Mouse (Mus musculus) kidney, embryonic 14.5 days (tissue): ENCODE measurements around the gene Cflar. TPM values are rescaled to one million over a fixed set of nuclear protein-coding genes. Genes with fewer than 3 reads are reported as not detected.

ENCODE experiments used
- ATAC-seq: fragments of 200-750 bp; cut with Nextera tagmentation; 2 replicates; pipeline ENCODE4 v1.8.0; 2017; ENCODE audit warnings: moderate number of reproducible peaks, mild to moderate bottlenecking, moderate TSS enrichment, moderate library complexity; ENCODE audit not compliant: low FRiP score, low TSS enrichment
- H3K27ac ChIP-seq: fragments of 300-500 bp; sonication (generic); 2 replicates; pipeline ENCODE4 v1.5.1; 2014; ENCODE audit warnings: low read depth, mild to moderate bottlenecking, low read length, moderate library complexity, mixed read lengths
- H3K27me3 ChIP-seq: fragments of 300-500 bp; sonication (generic); 2 replicates; pipeline ENCODE4 v1.6.1; 2014; ENCODE audit warnings: mild to moderate bottlenecking, low read length; ENCODE audit not compliant: control insufficient read depth, insufficient read depth
- H3K36me3 ChIP-seq: fragments of 300-500 bp; sonication (generic); 2 replicates; pipeline ENCODE4 v1.6.1; 2014; ENCODE audit warnings: low read length, mixed read lengths; ENCODE audit not compliant: control insufficient read depth, insufficient read depth
- H3K4me1 ChIP-seq: fragments of 300-500 bp; sonication (generic); 2 replicates; pipeline ENCODE4 v1.6.1; 2014; ENCODE audit warnings: low read length, mixed read lengths; ENCODE audit not compliant: control insufficient read depth, insufficient read depth
- H3K4me2 ChIP-seq: fragments of 300-500 bp; sonication (generic); replicated peaks from 2 replicates; pipeline ENCODE4 v1.6.1; 2014; ENCODE audit warnings: low read depth, mild to moderate bottlenecking, low read length
- H3K4me3 ChIP-seq: fragments of 300-500 bp; sonication (generic); 2 replicates; pipeline ENCODE4 v1.5.1; 2014; ENCODE audit warnings: mild to moderate bottlenecking, low read length
- H3K9ac ChIP-seq: fragments of 300-500 bp; sonication (generic); 2 replicates; pipeline ENCODE4 v1.6.1; 2014; ENCODE audit warnings: low read depth, mild to moderate bottlenecking, low read length, moderate library complexity
- H3K9me3 ChIP-seq: fragments of 300-500 bp; sonication (generic); 2 replicates; pipeline ENCODE4 v1.6.1; 2016; ENCODE audit warnings: low read length; ENCODE audit not compliant: control insufficient read depth
- WGBS: fragments of 180-500 bp; shearing (Covaris S2); extraction: QIAGEN DNeasy Blood & Tissue Kit; methylation state at CpG from one replicate; pipeline ENCODE4 v1.1.7; 2014; 5-methylcytosine and 5-hydroxymethylcytosine counted together
- polyA plus RNA-seq: library from polyadenylated mRNA; unstranded; fragments of >200 nt; fragmentation: Nextera tagmentation; extraction: Ambion mirVana; gene quantifications from 2 replicates; pipeline ENCODE4 v1.2.1, GENCODE M21; 2014

The Cflar gene
- polyA plus RNA-seq, 1 experiment from 2014 or later = 39.6 TPM

- Histone ChIP-seq H3K4me2 (no peak overlapping the region), H3K9ac (0 out of 2 replicates have a peak overlapping the region, but pooled peaks have one; percentile 18)
- no peak for ATAC-seq
These were observed 12.6 kb downstream of the Cflar start for GRCm38 (mm10) chr1:58723809-58724405.

DNA sequence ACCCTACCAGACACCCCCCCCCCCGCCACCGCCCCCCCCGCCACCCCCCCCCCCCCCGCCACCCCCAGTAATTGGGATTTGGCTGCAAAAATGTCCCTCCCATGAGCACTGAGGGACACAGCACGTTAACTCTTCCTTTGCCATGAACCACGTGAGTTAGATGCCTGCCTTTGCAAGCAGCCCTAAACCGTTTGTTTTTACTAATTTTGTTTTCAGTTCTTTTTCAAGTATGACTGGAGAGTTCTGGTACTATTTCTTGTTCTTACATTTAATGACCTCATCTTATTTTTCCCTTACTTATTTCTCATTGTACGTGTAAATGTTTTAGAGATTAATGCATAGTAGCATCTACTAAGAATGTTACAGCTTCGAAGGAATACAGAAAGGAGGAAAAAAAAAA is 13.2 kb downstream of the Cflar start:
- Histone ChIP-seq H3K4me3 (no peak overlapping the region), H3K9ac (no peak overlapping the region), H3K27me3 (no peaks in the 10 kb centered on the region), H3K9me3 (no peaks in the 10 kb centered on the region), H3K36me3 (peaks cover 38% of the 10 kb centered on the region), H3K27ac (no peak overlapping the region), H3K4me2 (no peak overlapping the region), H3K4me1 (peaks cover 6% of the 10 kb centered on the region; the same call in 1 of the 2 replicates)
- WGBS = 36% methylated on average over 8 of the region's 9 CpGs
- no peak for ATAC-seq

More at GRCm38 (mm10) chr1:58723809-58724405, 12.6 kb downstream of the Cflar start:
- no peaks in the 10 kb centered on the region for H3K27me3 ChIP-seq
- no peak overlapping the region for H3K4me3 ChIP-seq
- peaks cover 6% of the 10 kb centered on the region; the same call in 1 of the 2 replicates for H3K4me1 ChIP-seq
- 26% methylated on average over 7 of the region's 7 CpGs for WGBS
- no peak overlapping the region for H3K27ac ChIP-seq
- H3K36me3 ChIP-seq = peaks cover 38% of the 10 kb centered on the region
- no peaks in the 10 kb centered on the region for H3K9me3 ChIP-seq

GRCm38 (mm10) chr1:58725095-58725494 is 13.8 kb downstream of the Cflar start:
- no peak overlapping the region for H3K4me2 ChIP-seq
- H3K27me3 ChIP-seq = no peaks in the 10 kb centered on the region
- no peak overlapping the region for H3K4me3 ChIP-seq
- no peak for ATAC-seq
- peaks cover 37% of the 10 kb centered on the region for H3K36me3 ChIP-seq
- H3K4me1 ChIP-seq = peaks cover 6% of the 10 kb centered on the region; the same call in 1 of the 2 replicates
- H3K9me3 ChIP-seq = no peaks in the 10 kb centered on the region
- H3K27ac ChIP-seq = no peak overlapping the region
- no peak overlapping the region for H3K9ac ChIP-seq

DNA sequence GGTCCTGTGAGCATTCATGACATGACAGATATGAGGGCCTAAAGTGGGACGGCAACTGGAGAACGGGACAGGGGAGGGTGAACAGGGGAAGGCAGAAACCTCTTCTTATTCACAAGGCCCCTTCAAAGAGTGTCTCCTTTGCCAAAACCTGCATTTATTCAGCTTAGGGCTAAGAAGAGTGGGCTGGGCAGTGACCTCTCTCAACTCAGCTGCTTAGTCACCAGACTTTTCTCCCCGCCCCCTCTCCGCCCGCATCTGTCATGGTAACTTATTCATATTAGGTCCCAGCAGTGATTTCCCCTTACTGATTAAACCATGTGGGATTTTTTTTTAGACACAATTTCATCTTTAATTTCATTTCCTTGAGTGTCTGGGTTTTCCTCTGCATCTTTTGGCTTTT is 14.5 kb downstream of the Cflar start:
- Histone ChIP-seq H3K27me3 (no peaks in the 10 kb centered on the region), H3K4me1 (peaks cover 6% of the 10 kb centered on the region; the same call in 1 of the 2 replicates), H3K4me2 (no peak overlapping the region), H3K9ac (no peak overlapping the region), H3K4me3 (no peak overlapping the region), H3K36me3 (peaks cover 39% of the 10 kb centered on the region), H3K27ac (no peak overlapping the region), H3K9me3 (no peaks in the 10 kb centered on the region)
- 95% methylated on average over 5 of the region's 5 CpGs for WGBS
- ATAC-seq = no peak

DNA sequence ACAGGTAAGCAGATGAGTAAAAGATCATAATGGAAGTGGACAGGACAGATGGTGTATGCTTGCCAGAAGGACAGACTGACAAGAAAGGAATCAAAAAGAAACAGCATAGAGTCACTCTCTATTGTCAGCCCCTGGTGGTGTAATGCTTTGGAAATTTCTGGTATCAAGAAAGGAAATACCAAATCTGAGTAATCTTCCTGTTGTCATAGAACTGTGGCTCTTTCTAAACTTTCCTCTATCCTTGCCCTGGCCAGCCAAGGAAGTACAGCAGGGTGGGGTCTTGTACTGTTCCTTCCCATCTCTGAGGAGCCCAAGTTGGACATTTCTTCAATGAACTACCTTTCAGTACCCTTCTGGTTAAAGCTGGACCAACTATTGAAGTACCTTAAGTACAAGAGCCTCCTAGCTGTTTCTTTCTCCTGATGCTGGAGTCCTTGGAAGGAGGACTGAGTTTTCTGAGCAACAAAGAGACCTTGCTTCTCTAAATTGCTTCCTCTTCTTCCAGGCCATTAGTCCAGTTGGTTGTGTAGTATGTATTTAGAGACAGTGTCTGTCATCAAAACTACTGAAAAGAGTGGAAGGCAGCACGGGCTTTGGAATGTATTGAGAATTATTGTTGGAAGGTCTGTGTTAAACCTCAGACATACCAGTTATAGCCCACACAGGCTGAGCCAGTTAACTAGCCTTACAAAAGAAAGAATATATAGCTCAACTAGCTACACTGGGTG is 15.9 kb downstream of the Cflar start:
- WGBS = 89% methylated on average over 1 of the region's 1 CpGs
- Histone ChIP-seq H3K9me3 (no peaks in the 10 kb centered on the region), H3K27me3 (no peaks in the 10 kb centered on the region), H3K4me3 (no peak overlapping the region), H3K4me1 (peaks cover 6% of the 10 kb centered on the region; the same call in 1 of the 2 replicates), H3K27ac (no peak overlapping the region), H3K9ac (no peak overlapping the region), H3K4me2 (no peak overlapping the region), H3K36me3 (peaks cover 47% of the 10 kb centered on the region)
- ATAC-seq = no peak

- no peaks in the 10 kb centered on the region for H3K27me3 ChIP-seq
- H3K4me2 ChIP-seq = no peak overlapping the region
- H3K9me3 ChIP-seq = no peaks in the 10 kb centered on the region
- peaks cover 6% of the 10 kb centered on the region; the same call in 1 of the 2 replicates for H3K4me1 ChIP-seq
- no peak overlapping the region for H3K4me3 ChIP-seq
- WGBS = 87% methylated on average over 10 of the region's 10 CpGs
- ATAC-seq = no peak
- H3K27ac ChIP-seq = no peak overlapping the region
- no peak overlapping the region for H3K9ac ChIP-seq
- H3K36me3 ChIP-seq = peaks cover 45% of the 10 kb centered on the region
These were observed 16.7 kb downstream of the Cflar start for GRCm38 (mm10) chr1:58727747-58728589.

- H3K27ac ChIP-seq = no peak overlapping the region
- WGBS = 95% methylated on average over 3 of the region's 3 CpGs
- no peak for ATAC-seq
- H3K36me3 ChIP-seq = peaks cover 45% of the 10 kb centered on the region
- H3K9ac ChIP-seq = no peak overlapping the region
- no peaks in the 10 kb centered on the region for H3K9me3 ChIP-seq
- no peaks in the 10 kb centered on the region for H3K27me3 ChIP-seq
- H3K4me2 ChIP-seq = no peak overlapping the region
- peaks cover 1% of the 10 kb centered on the region; the same call in 1 of the 2 replicates for H3K4me1 ChIP-seq
- H3K4me3 ChIP-seq = no peak overlapping the region
These were observed 17.2 kb downstream of the Cflar start for GRCm38 (mm10) chr1:58728590-58728868.

DNA sequence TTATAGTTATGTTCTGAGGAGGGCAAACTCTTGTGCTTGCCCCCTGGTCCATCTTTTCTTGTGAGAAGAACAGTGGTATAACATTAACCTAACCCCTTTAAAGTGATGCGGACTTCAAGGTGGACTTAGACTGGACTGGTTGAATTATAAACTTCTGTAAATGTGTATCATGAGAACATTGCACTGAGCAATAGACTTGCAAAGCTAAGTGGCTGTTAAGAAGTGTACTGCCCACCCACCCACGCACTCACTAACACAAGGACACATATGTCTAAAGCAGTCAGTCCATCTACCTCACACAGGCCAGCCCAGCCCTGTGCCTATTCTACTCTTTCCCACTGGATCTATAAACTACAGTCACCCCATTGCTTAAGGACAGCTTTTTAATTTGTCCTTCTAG is 22.3 kb downstream of the Cflar start:
- 85% methylated on average over 2 of the region's 2 CpGs for WGBS
- Histone ChIP-seq H3K27me3 (no peaks in the 10 kb centered on the region), H3K4me3 (no peak overlapping the region), H3K9me3 (no peaks in the 10 kb centered on the region), H3K36me3 (peaks cover 66% of the 10 kb centered on the region), H3K27ac (no peak overlapping the region), H3K4me2 (no peak overlapping the region), H3K4me1 (no peaks in the 10 kb centered on the region), H3K9ac (no peak overlapping the region)
- ATAC-seq = no peak; the same call in 1 of the 2 replicates
